Mouse (Mus musculus) hindlimb bud, embryonic 11.5 days (tissue): Measurements from ENCODE around the gene Grsf1.

Source experiments
- DNase-seq: peaks from one replicate; pipeline ENCODE4 v3.0.0-alpha.2; 2012; ENCODE audit warnings: low read depth, low spot score; ENCODE audit errors: extremely low spot score

Grsf1 gene

GRCm38 (mm10) chr5:88631545-88631944, 44.4 kb downstream of the Grsf1 start:
- DNase-seq = no peak

- DNase-seq = no peak
These were observed 45.1 kb downstream of the Grsf1 start for GRCm38 (mm10) chr5:88630883-88631282.

- DNase-seq = no peak
These were observed 46.0 kb downstream of the Grsf1 start for GRCm38 (mm10) chr5:88629987-88630386.

- DNase-seq = no peak
These were observed 46.8 kb downstream of the Grsf1 start for GRCm38 (mm10) chr5:88629125-88629524.

DNA sequence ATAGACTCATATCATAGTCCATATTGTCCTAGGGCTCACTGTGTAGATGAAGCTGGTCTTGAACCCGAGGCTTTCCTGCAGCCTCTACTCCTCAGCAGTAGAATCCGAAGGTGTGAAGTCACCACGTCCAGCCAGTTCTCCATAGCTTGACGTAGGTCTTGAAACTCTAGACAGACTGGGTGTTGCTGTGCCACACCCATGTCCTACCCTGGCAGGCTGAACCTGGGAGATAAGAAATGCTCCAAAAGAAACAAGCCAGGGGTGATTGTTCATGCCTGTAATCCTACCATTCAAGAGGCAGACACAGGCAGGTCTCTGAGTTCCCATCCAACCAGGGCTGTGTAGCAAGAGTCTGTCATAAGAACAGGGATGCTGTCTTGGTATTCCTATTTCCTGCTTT, 48.4 kb downstream of the Grsf1 start:
- no peak for DNase-seq

- no peak for DNase-seq
These were observed 59.0 kb downstream of the Grsf1 start for GRCm38 (mm10) chr5:88616988-88617387.

- DNase-seq = no peak
These were observed 61.8 kb downstream of the Grsf1 start for GRCm38 (mm10) chr5:88614129-88614528.
